Mouse (Mus musculus) hindbrain, postnatal 0 days (tissue): ENCODE results near the gene Nfkbib. TPM values are rescaled to one million over a fixed set of nuclear protein-coding genes. Genes with fewer than 3 reads are reported as not detected.

Experiments
- ATAC-seq: fragments of 200-750 bp; cut with Nextera tagmentation; 2 replicates; pipeline ENCODE4 v1.8.0; 2017; ENCODE audit warnings: mild to moderate bottlenecking, moderate TSS enrichment, moderate library complexity
- DNase-seq: peaks from one replicate; pipeline ENCODE4 v3.0.0-alpha.2; 2015; ENCODE audit warnings: low spot score
- H3K27ac ChIP-seq: fragments of 300-500 bp; sonication (generic); 2 replicates; pipeline ENCODE4 v1.5.1; 2014; ENCODE audit warnings: mild to moderate bottlenecking
- H3K27me3 ChIP-seq: fragments of 300-500 bp; sonication (generic); 2 replicates; pipeline ENCODE4 v1.6.1; 2014; ENCODE audit warnings: low read length, mixed read lengths; ENCODE audit not compliant: insufficient read depth
- H3K36me3 ChIP-seq: fragments of 300-500 bp; sonication (generic); 2 replicates; pipeline ENCODE4 v1.6.1; 2014; ENCODE audit warnings: low read length, mixed read lengths; ENCODE audit not compliant: insufficient read depth
- H3K4me1 ChIP-seq: fragments of 300-500 bp; sonication (generic); 2 replicates; pipeline ENCODE4 v1.6.1; 2014; ENCODE audit warnings: antibody characterized with exemption, low read length, mixed read lengths; ENCODE audit not compliant: insufficient read depth
- H3K4me2 ChIP-seq: fragments of 300-500 bp; sonication (generic); 2 replicates; pipeline ENCODE4 v1.6.1; 2014; ENCODE audit warnings: low read depth, mild to moderate bottlenecking, low read length, moderate library complexity, mixed read lengths
- H3K4me3 ChIP-seq: fragments of 300-500 bp; sonication (generic); 2 replicates; pipeline ENCODE4 v1.5.1; 2014; ENCODE audit warnings: low read length
- H3K9ac ChIP-seq: fragments of 300-500 bp; sonication (generic); replicated peaks from 2 replicates; pipeline ENCODE4 v1.6.1; 2014; ENCODE audit warnings: mild to moderate bottlenecking, low read length, moderate library complexity, mixed read lengths
- H3K9me3 ChIP-seq: fragments of 300-500 bp; sonication (generic); 2 replicates; pipeline ENCODE4 v1.6.1; 2016; ENCODE audit warnings: low read length, mixed read lengths
- CTCF ChIP-seq: IDR thresholded peaks from 2 replicates; pipeline ENCODE4 v1.5.1; 2016; ENCODE audit warnings: antibody characterized with exemption, control low read depth, low read depth
- WGBS: fragments of 180-500 bp; shearing (Covaris S2); extraction: QIAGEN DNeasy Blood & Tissue Kit; methylation state at CpG from one replicate; pipeline ENCODE4 v1.1.7; 2014; 5-methylcytosine and 5-hydroxymethylcytosine counted together
- polyA plus RNA-seq: library from polyadenylated mRNA; unstranded; fragments of >200 nt; fragmentation: Nextera tagmentation; extraction: Ambion mirVana; gene quantifications from 2 replicates; pipeline ENCODE4 v1.2.1, GENCODE M21; 2015
- total RNA-seq: library from RNA; depleted of rRNA; stranded (reverse); fragments of >200 nt; gene quantifications from 2 replicates; pipeline ENCODE4 v1.2.3, GENCODE M21; 2014; rRNA removed

The Nfkbib gene
- total and polyA plus RNA-seq, 2 experiments from 2014 or later = 22.7 to 67.9 TPM

DNA sequence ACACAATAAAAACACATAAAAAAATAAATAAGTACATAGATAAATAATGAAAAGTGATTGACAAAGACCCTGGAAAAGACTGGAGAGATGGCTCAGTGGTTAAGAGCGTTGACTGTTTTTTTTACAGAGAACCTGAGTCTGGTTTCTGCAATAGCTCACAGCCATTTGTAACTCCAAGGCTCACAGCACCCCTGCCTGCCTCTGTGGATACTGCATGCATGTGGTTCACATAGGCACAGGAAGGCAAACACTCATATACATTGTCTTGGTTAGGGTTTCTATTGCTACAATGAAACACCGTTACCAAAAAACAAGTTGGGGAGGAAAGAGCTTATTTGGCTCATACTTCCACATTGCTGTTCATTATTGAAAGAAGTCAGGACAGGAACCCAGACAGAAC lies 51.7 kb downstream of the Nfkbib start:
- Histone ChIP-seq H3K4me3 (no peak overlapping the region), H3K27ac (no peak overlapping the region), H3K4me2 (no peak overlapping the region), H3K4me1 (peaks cover 5% of the 10 kb centered on the region; the same call in 1 of the 2 replicates), H3K9ac (no peak overlapping the region), H3K27me3 (no peaks in the 10 kb centered on the region), H3K36me3 (no peaks in the 10 kb centered on the region), H3K9me3 (no peaks in the 10 kb centered on the region)
- no peak for DNase-seq
- no peak for ATAC-seq
- peak; percentile 41 for TF ChIP-seq CTCF
- 90% methylated on average over 2 of the region's 2 CpGs for WGBS

DNA sequence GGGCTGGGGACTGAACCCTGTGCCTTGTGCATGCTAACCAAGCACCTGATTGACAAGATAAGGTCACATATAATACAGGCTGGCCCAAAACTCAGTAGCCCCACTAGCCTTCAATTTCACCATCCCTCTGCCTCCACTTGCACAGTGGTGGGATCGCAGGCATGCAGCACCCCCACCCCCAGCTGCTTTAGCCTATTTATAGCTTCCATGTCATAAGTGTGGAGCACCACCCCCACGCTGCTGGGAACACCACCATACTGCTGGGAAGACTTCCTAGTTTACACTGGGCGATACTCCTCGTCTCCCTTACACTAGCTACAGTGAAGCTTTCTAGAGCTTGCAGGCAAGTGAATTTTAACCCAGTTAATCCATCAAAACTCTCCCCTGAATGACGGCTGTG lies 52.6 kb downstream of the Nfkbib start:
- no peak for TF ChIP-seq CTCF
- H3K27me3 ChIP-seq = no peaks in the 10 kb centered on the region
- no peaks in the 10 kb centered on the region for H3K9me3 ChIP-seq
- H3K4me3 ChIP-seq = no peak overlapping the region
- peaks cover 5% of the 10 kb centered on the region; the same call in 1 of the 2 replicates for H3K4me1 ChIP-seq
- no peaks in the 10 kb centered on the region for H3K36me3 ChIP-seq
- no peak overlapping the region for H3K27ac ChIP-seq
- no peak overlapping the region for H3K9ac ChIP-seq
- ATAC-seq (no peak), DNase-seq (no peak)
- WGBS = 83% methylated on average over 5 of the region's 5 CpGs
- no peak overlapping the region for H3K4me2 ChIP-seq

DNA sequence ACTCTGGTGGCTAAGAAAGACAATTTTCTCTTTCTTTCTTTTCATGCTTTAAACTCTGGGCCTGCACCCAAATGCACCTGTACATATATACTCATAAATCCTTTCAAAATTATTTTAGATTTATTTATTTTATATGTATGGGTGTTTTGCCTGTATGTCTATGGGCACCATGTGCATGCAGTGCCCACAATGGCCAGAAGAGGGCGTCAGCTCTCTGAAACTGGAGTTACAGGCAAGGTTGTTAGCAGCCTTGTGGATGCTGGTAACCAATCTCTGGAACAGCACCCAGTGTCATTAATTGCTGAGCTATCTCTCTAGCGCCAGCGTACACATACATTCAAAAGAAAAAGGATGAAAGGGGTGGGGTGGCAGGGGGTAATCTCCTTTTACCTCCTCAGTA lies 56.4 kb downstream of the Nfkbib start:
- no peak for ATAC-seq
- H3K9ac ChIP-seq = no peak overlapping the region
- 67% methylated on average over 3 of the region's 3 CpGs for WGBS
- H3K27ac ChIP-seq = no peak overlapping the region
- H3K4me3 ChIP-seq = no peak overlapping the region
- H3K4me2 ChIP-seq = no peak overlapping the region
- H3K9me3 ChIP-seq = no peaks in the 10 kb centered on the region
- DNase-seq = no peak
- H3K27me3 ChIP-seq = no peaks in the 10 kb centered on the region
- H3K36me3 ChIP-seq = no peaks in the 10 kb centered on the region
- peak; percentile 44 for TF ChIP-seq CTCF
- no peaks in the 10 kb centered on the region for H3K4me1 ChIP-seq

DNA sequence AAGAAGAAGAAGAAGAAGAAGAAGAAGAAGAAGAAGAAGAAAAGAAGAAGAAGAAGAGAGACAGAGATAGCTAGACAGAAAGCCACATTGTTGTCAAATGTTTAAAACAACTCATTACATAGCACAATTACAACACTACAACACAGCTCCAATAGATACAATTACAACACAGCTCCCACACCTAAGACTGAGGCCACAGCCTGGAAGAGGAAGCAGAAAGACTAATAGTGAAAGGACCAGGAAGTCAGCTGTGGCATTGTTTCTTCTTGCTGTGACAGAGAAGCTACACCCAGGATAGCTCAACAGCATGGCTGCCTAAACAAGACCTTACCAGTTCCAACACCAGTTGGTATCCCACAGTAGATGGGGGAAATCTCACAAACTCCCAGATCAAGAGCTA lies 57.9 kb downstream of the Nfkbib start:
- no peak for ATAC-seq
- H3K4me3 ChIP-seq = no peak overlapping the region
- no peak overlapping the region for H3K27ac ChIP-seq
- no peak for TF ChIP-seq CTCF
- H3K4me2 ChIP-seq = no peak overlapping the region
- H3K9me3 ChIP-seq = no peaks in the 10 kb centered on the region
- H3K27me3 ChIP-seq = no peaks in the 10 kb centered on the region
- H3K9ac ChIP-seq = no peak overlapping the region
- H3K36me3 ChIP-seq = no peaks in the 10 kb centered on the region
- DNase-seq = no peak
- H3K4me1 ChIP-seq = no peaks in the 10 kb centered on the region

Other genes starting within 250 kb of the Nfkbib start
- not detected in 2 replicates for gene Ifnl3, start 244.7 kb downstream of the Nfkbib start, total RNA-seq
- not detected in 2 replicates for gene Ifnl3, start 244.7 kb downstream of the Nfkbib start, polyA plus RNA-seq
- not detected in 2 replicates for gene Sycn, start 226.6 kb downstream of the Nfkbib start, total RNA-seq
- gene Sycn, start 226.6 kb downstream of the Nfkbib start, polyA plus RNA-seq = not detected in 2 replicates
- gene Nccrp1, start 220.3 kb downstream of the Nfkbib start, total RNA-seq = not detected in 2 replicates
- 0.34 TPM in 2 replicates for gene Nccrp1, start 220.3 kb downstream of the Nfkbib start, polyA plus RNA-seq
- gene Samd4b, start 169.4 kb downstream of the Nfkbib start, total RNA-seq = 58.8 and 60.5 TPM in 2 replicates
- gene Samd4b, start 169.4 kb downstream of the Nfkbib start, polyA plus RNA-seq = 17.7 and 19.7 TPM in 2 replicates
- gene Pak4, start 169.3 kb downstream of the Nfkbib start, total RNA-seq = 14.8 and 20.3 TPM in 2 replicates
- gene Pak4, start 169.3 kb downstream of the Nfkbib start, polyA plus RNA-seq = 13.2 and 14.0 TPM in 2 replicates
- 0.25 and 1.2 TPM in 2 replicates for gene Acp7, start 136.2 kb downstream of the Nfkbib start, total RNA-seq
- 0.28 and 0.56 TPM in 2 replicates for gene Acp7, start 136.2 kb downstream of the Nfkbib start, polyA plus RNA-seq
- 5.0 and 6.1 TPM in 2 replicates for gene Fbxo27, start 74.7 kb downstream of the Nfkbib start, total RNA-seq
- gene Fbxo27, start 74.7 kb downstream of the Nfkbib start, polyA plus RNA-seq = 9.0 and 10.2 TPM in 2 replicates
- 3.7 and 5.0 TPM in 2 replicates for gene Fbxo17, start 50.7 kb downstream of the Nfkbib start, total RNA-seq
- 6.5 and 7.7 TPM in 2 replicates for gene Fbxo17, start 50.7 kb downstream of the Nfkbib start, polyA plus RNA-seq
- gene Mrps12, start 25.7 kb downstream of the Nfkbib start, total RNA-seq = 66.4 and 90.3 TPM in 2 replicates
- 110 and 111 TPM in 2 replicates for gene Mrps12, start 25.7 kb downstream of the Nfkbib start, polyA plus RNA-seq
- gene Sars2, start 25.5 kb downstream of the Nfkbib start, total RNA-seq = 17.3 and 17.9 TPM in 2 replicates
- 18.9 and 20.2 TPM in 2 replicates for gene Sars2, start 25.5 kb downstream of the Nfkbib start, polyA plus RNA-seq
- gene Ccer2, start 11.3 kb downstream of the Nfkbib start, total RNA-seq = not detected in 2 replicates
- 1.4 and 1.9 TPM in 2 replicates for gene Ccer2, start 11.3 kb downstream of the Nfkbib start, polyA plus RNA-seq
- gene Sirt2, start 777 bp downstream of the Nfkbib start, total RNA-seq = 92.6 and 95.5 TPM in 2 replicates
- gene Sirt2, start 777 bp downstream of the Nfkbib start, polyA plus RNA-seq = 147 and 160 TPM in 2 replicates
- 1.2 TPM in 2 replicates for gene Rinl, start 21.5 kb upstream of the Nfkbib start, total RNA-seq
- 1.4 and 2.0 TPM in 2 replicates for gene Rinl, start 21.5 kb upstream of the Nfkbib start, polyA plus RNA-seq
- 233 and 275 TPM in 2 replicates for gene Hnrnpl, start 41.0 kb upstream of the Nfkbib start, total RNA-seq
- gene Hnrnpl, start 41.0 kb upstream of the Nfkbib start, polyA plus RNA-seq = 179 and 191 TPM in 2 replicates
- gene Ech1, start 57.7 kb upstream of the Nfkbib start, total RNA-seq = 95.5 and 131 TPM in 2 replicates
- gene Ech1, start 57.7 kb upstream of the Nfkbib start, polyA plus RNA-seq = 122 and 127 TPM in 2 replicates
- gene Lgals4, start 66.3 kb upstream of the Nfkbib start, total RNA-seq = 0.47 and 8.4 TPM in 2 replicates
- 5.0 and 5.8 TPM in 2 replicates for gene Lgals4, start 66.3 kb upstream of the Nfkbib start, polyA plus RNA-seq
- gene Lgals7, start 96.3 kb upstream of the Nfkbib start, total RNA-seq = 1.1 TPM in 1 of 2 replicates, not detected in the other
- gene Lgals7, start 96.3 kb upstream of the Nfkbib start, polyA plus RNA-seq = 3.7 and 5.0 TPM in 2 replicates
- 0.07 TPM in 1 of 2 replicates, not detected in the other for gene Capn12, start 113.9 kb upstream of the Nfkbib start, total RNA-seq
- 0.53 and 0.62 TPM in 2 replicates for gene Capn12, start 113.9 kb upstream of the Nfkbib start, polyA plus RNA-seq
- gene Actn4, start 194.8 kb upstream of the Nfkbib start, total RNA-seq = 81.3 and 85.7 TPM in 2 replicates
- gene Actn4, start 194.8 kb upstream of the Nfkbib start, polyA plus RNA-seq = 114 and 115 TPM in 2 replicates
- 347 and 472 TPM in 2 replicates for gene Eif3k, start 214.4 kb upstream of the Nfkbib start, total RNA-seq
- 309 TPM in 2 replicates for gene Eif3k, start 214.4 kb upstream of the Nfkbib start, polyA plus RNA-seq
- gene Map4k1, start 214.5 kb upstream of the Nfkbib start, total RNA-seq = 4.1 and 5.8 TPM in 2 replicates
- 12.5 and 15.0 TPM in 2 replicates for gene Map4k1, start 214.5 kb upstream of the Nfkbib start, polyA plus RNA-seq